Mouse (Mus musculus) ES-E14 (cell line): Measurements from ENCODE around the gene Ncam1.

Experiments
- CHD2 ChIP-seq: IDR thresholded peaks from 2 replicates; pipeline ENCODE4 v1.6.1; 2014; ENCODE audit warnings: mild to moderate bottlenecking, low read depth, low read length, inconsistent platforms
- HCFC1 ChIP-seq: IDR thresholded peaks from 2 replicates; pipeline ENCODE4 v1.6.1; 2012; ENCODE audit warnings: low read length, inconsistent platforms, borderline replicate concordance; ENCODE audit not compliant: insufficient read depth
- MAFK ChIP-seq: IDR thresholded peaks from 2 replicates; pipeline ENCODE4 v1.6.1; 2014; ENCODE audit warnings: mild to moderate bottlenecking, low read depth, low read length, inconsistent platforms; ENCODE audit not compliant: insufficient read depth
- ZNF384 ChIP-seq: IDR thresholded peaks from 2 replicates; pipeline ENCODE4 v1.6.1; 2012; ENCODE audit warnings: low read depth, low read length, inconsistent platforms

GRCm38 (mm10) chr9:49672646-49673199 is 126.0 kb downstream of the Ncam1 start:
- no peak for TF ChIP-seq MAFK
- TF ChIP-seq CHD2: no peak
- no peak for TF ChIP-seq HCFC1
- no peak for TF ChIP-seq ZNF384
